Mouse (Mus musculus): Measurements from ENCODE around the gene Gramd4. TPM values are rescaled to one million over a fixed set of nuclear protein-coding genes. Genes with fewer than 3 reads are reported as not detected.

Gramd4 gene
- polyA plus RNA-seq, 1 experiment, result 36.0 TPM

- no peaks in the 10 kb centered on the region for H3K27me3 ChIP-seq (ENCODE audit: control insufficient read depth, insufficient read depth, low read length)
- peaks cover 49% of the 10 kb centered on the region for H3K4me1 ChIP-seq (ENCODE audit: control insufficient read depth, insufficient read depth, low read length)
- no peak overlapping the region for H3K27ac ChIP-seq (ENCODE audit: insufficient read depth, low read length)
- no peak overlapping the region for H3K4me3 ChIP-seq (replicated peaks; ENCODE audit: insufficient read depth, low read depth, low read length)
- 39% methylated on average over 14 of the region's 14 CpGs for WGBS
- no peak for DNase-seq
- TF ChIP-seq POLR2A (IDR thresholded peaks at IDR 0.05; ENCODE audit: borderline replicate concordance, insufficient read depth, low read length) (no peak), CTCF (IDR thresholded peaks at IDR 0.05; ENCODE audit: borderline replicate concordance, insufficient read depth, low read depth, low read length) (no peak)
Measured at GRCm38 (mm10) chr15:86066836-86067580, 9.5 kb downstream of the Gramd4 start.

GRCm38 (mm10) chr15:86067581-86067910 is 10.1 kb downstream of the Gramd4 start:
- peaks cover 53% of the 10 kb centered on the region for H3K4me1 ChIP-seq (ENCODE audit: control insufficient read depth, insufficient read depth, low read length)
- H3K27me3 ChIP-seq (ENCODE audit: control insufficient read depth, insufficient read depth, low read length), result no peaks in the 10 kb centered on the region
- 43% methylated on average over 6 of the region's 6 CpGs for WGBS
- H3K4me3 ChIP-seq (replicated peaks; ENCODE audit: insufficient read depth, low read depth, low read length), result no peak overlapping the region
- H3K27ac ChIP-seq (ENCODE audit: insufficient read depth, low read length), result peak overlapping the region; percentile 6; the same call in 1 of the 2 replicates
- DNase-seq, result no peak
- no peak for TF ChIP-seq POLR2A (IDR thresholded peaks at IDR 0.05; ENCODE audit: borderline replicate concordance, insufficient read depth, low read length)
- TF ChIP-seq CTCF (IDR thresholded peaks at IDR 0.05; ENCODE audit: borderline replicate concordance, insufficient read depth, low read depth, low read length), result no peak

DNA sequence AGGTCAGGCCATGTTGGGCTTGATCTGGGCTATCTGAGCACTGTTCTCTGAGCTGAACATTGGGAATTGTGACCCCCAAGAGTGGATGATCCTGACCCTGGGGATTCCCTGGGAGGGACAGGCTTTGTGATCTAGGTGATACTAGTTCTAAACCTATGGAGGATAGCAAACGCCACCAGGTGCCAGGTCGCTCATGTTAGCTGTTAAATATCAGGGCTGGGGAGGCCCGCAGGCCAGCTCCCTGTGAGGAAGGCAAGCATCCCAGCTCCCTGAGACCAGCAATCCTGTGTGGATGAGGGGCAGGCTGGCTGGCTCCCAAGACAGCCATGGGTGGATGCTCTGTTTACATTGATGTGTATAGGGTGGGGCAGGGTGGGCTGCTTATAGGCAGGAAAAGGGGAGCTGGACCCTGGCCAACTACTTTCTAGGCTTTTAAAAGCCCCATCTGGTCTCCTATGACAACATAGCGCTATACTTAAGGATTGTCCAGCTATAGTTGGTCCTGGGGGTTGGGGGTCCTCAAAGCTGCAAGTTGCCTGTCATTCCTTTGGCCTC is 10.5 kb downstream of the Gramd4 start:
- Histone ChIP-seq H3K27me3 (ENCODE audit: control insufficient read depth, insufficient read depth, low read length) (no peaks in the 10 kb centered on the region), H3K4me1 (ENCODE audit: control insufficient read depth, insufficient read depth, low read length) (peaks cover 55% of the 10 kb centered on the region), H3K27ac (ENCODE audit: insufficient read depth, low read length) (0 out of 2 replicates have a peak overlapping the region, but pooled peaks have one; percentile 6), H3K4me3 (replicated peaks; ENCODE audit: insufficient read depth, low read depth, low read length) (no peak overlapping the region)
- 33% methylated on average over 4 of the region's 4 CpGs for WGBS
- no peak for TF ChIP-seq POLR2A (IDR thresholded peaks at IDR 0.05; ENCODE audit: borderline replicate concordance, insufficient read depth, low read length)
- TF ChIP-seq CTCF (IDR thresholded peaks at IDR 0.05; ENCODE audit: borderline replicate concordance, insufficient read depth, low read depth, low read length), result no peak
- DNase-seq, result no peak

DNA sequence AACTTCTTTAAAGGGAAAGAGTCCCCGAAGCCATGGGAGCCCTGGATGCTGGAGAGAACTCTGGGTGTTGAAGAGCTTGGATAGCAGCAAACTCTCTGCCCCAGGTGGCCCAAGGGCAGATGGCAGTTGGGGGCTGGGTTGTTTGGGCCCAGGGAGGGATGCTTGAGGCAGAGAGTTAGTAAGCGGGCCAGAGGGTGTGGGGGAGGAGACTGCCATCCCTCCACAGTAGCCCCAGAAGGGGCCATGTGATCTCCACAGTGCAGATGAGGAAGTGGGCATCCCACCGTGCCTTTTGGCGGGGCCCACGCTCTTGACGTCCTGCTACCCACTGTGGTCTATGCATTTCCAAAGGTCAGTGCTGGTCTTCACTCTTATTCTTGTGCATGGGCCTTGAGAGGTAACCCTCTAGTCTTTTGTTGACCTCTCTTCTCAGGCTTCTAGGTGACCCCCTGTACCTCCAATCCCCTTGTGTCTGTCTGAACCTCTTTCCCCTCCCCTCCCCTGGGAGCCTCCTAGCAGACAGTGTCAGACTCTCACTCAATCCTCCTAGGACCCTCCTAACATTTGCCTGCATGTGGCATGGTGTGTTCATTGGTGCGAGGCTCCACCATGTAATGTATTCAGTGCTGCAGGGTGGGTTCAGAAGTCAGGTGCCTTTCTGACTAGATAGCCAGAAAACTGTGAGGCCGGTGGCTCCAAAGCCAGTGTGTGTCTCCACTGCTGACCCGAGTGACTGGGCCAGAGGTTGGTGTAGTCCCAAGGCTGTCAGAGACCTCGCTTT is 11.7 kb downstream of the Gramd4 start:
- Histone ChIP-seq H3K4me1 (ENCODE audit: control insufficient read depth, insufficient read depth, low read length) (peaks cover 65% of the 10 kb centered on the region), H3K27ac (ENCODE audit: insufficient read depth, low read length) (peak overlapping the region; percentile 77)

GRCm38 (mm10) chr15:86070368-86070767 is 12.9 kb downstream of the Gramd4 start:
- WGBS, result 59% methylated on average over 11 of the region's 11 CpGs
- H3K27ac ChIP-seq (ENCODE audit: insufficient read depth, low read length), result no peak overlapping the region

More for the DNA sequence above, 11.7 kb downstream of the Gramd4 start:
- DNase-seq, result peak; percentile 65 to 74
- TF ChIP-seq POLR2A (IDR thresholded peaks at IDR 0.05; ENCODE audit: borderline replicate concordance, insufficient read depth, low read length) (no peak), CTCF (IDR thresholded peaks at IDR 0.05; ENCODE audit: borderline replicate concordance, insufficient read depth, low read depth, low read length) (0 out of 2 replicates have a peak, but pooled peaks have one; percentile 9)
- Histone ChIP-seq H3K27me3 (ENCODE audit: control insufficient read depth, insufficient read depth, low read length) (no peaks in the 10 kb centered on the region), H3K4me3 (replicated peaks; ENCODE audit: insufficient read depth, low read depth, low read length) (no peak overlapping the region)
- 39% methylated on average over 10 of the region's 10 CpGs for WGBS

GRCm38 (mm10) chr15:86071166-86071565 is 13.7 kb downstream of the Gramd4 start:
- Histone ChIP-seq H3K27ac (ENCODE audit: insufficient read depth, low read length) (peak overlapping the region; percentile 67), H3K4me1 (ENCODE audit: control insufficient read depth, insufficient read depth, low read length) (peaks cover 71% of the 10 kb centered on the region), H3K27me3 (ENCODE audit: control insufficient read depth, insufficient read depth, low read length) (no peaks in the 10 kb centered on the region), H3K4me3 (replicated peaks; ENCODE audit: insufficient read depth, low read depth, low read length) (no peak overlapping the region)
- WGBS, result 25% methylated on average over 1 of the region's 1 CpGs
- no peak for TF ChIP-seq POLR2A (IDR thresholded peaks at IDR 0.05; ENCODE audit: borderline replicate concordance, insufficient read depth, low read length)
- no peak for TF ChIP-seq CTCF (IDR thresholded peaks at IDR 0.05; ENCODE audit: borderline replicate concordance, insufficient read depth, low read depth, low read length)
- no peak for DNase-seq

More at GRCm38 (mm10) chr15:86070368-86070767, 12.9 kb downstream of the Gramd4 start:
- DNase-seq, result no peak
- no peak overlapping the region for H3K4me3 ChIP-seq (replicated peaks; ENCODE audit: insufficient read depth, low read depth, low read length)
- TF ChIP-seq CTCF (IDR thresholded peaks at IDR 0.05; ENCODE audit: borderline replicate concordance, insufficient read depth, low read depth, low read length) (no peak), POLR2A (IDR thresholded peaks at IDR 0.05; ENCODE audit: borderline replicate concordance, insufficient read depth, low read length) (no peak)
- H3K27me3 ChIP-seq (ENCODE audit: control insufficient read depth, insufficient read depth, low read length), result no peaks in the 10 kb centered on the region
- H3K4me1 ChIP-seq (ENCODE audit: control insufficient read depth, insufficient read depth, low read length), result peaks cover 65% of the 10 kb centered on the region

DNA sequence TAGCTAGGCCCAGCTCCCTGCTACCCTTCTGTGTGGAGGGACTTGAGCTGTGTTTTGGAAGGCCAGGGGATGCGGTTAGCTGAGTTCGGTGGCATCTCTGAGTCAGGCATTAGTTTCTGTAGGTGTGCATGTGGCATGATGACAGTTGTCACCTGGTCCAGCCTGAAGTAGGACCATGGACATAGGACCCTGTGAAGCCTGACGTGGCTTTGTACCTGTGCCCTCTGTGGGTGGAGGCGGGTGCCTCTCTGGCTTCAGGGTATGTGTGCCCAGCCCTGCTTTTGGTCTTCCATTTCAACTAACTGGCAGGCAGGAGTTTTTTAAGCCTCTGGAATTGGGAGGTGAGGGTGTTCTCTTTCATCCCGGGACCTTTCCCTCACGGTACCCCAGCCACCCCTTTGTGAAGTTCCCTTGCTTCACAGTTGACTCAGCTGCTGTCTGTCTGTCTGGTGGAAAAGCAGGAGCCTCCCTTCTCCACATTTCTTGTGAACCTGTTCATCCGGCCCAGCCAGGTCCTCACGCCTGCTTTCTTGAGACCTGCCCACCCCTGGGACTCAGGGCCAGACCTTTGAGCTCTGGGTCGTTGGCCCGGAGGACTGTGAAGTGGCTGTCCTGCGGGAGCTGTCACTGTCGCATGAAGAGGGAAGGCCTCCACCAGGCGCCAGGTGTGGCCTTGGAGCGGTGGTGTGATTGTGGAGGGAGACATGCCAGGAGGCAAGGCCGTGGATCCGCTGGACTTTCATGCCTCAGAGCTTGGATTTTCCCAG is 16.9 kb downstream of the Gramd4 start:
- Histone ChIP-seq H3K27ac (ENCODE audit: insufficient read depth, low read length) (no peak overlapping the region), H3K27me3 (ENCODE audit: control insufficient read depth, insufficient read depth, low read length) (no peaks in the 10 kb centered on the region), H3K4me3 (replicated peaks; ENCODE audit: insufficient read depth, low read depth, low read length) (no peak overlapping the region), H3K4me1 (ENCODE audit: control insufficient read depth, insufficient read depth, low read length) (peaks cover 68% of the 10 kb centered on the region)
- TF ChIP-seq CTCF (IDR thresholded peaks at IDR 0.05; ENCODE audit: borderline replicate concordance, insufficient read depth, low read depth, low read length), result no peak
- TF ChIP-seq POLR2A (IDR thresholded peaks at IDR 0.05; ENCODE audit: borderline replicate concordance, insufficient read depth, low read length), result no peak
- WGBS, result 55% methylated on average over 16 of the region's 16 CpGs
- no peak for DNase-seq

Measured in cerebellum, adult 2 months (tissue).